Mouse (Mus musculus) 416B (cell line): ENCODE data around the gene Actr3b.
"Not testable (repeated sequence)": the region's sequence is repeated elsewhere in the genome, so short reads cannot be mapped to it uniquely, and the experiment has no call there.

ENCODE experiments used
- DNase-seq: peaks from one replicate; pipeline ENCODE4 v3.0.0; 2011; ENCODE audit warnings: low read depth

Actr3b gene

DNA sequence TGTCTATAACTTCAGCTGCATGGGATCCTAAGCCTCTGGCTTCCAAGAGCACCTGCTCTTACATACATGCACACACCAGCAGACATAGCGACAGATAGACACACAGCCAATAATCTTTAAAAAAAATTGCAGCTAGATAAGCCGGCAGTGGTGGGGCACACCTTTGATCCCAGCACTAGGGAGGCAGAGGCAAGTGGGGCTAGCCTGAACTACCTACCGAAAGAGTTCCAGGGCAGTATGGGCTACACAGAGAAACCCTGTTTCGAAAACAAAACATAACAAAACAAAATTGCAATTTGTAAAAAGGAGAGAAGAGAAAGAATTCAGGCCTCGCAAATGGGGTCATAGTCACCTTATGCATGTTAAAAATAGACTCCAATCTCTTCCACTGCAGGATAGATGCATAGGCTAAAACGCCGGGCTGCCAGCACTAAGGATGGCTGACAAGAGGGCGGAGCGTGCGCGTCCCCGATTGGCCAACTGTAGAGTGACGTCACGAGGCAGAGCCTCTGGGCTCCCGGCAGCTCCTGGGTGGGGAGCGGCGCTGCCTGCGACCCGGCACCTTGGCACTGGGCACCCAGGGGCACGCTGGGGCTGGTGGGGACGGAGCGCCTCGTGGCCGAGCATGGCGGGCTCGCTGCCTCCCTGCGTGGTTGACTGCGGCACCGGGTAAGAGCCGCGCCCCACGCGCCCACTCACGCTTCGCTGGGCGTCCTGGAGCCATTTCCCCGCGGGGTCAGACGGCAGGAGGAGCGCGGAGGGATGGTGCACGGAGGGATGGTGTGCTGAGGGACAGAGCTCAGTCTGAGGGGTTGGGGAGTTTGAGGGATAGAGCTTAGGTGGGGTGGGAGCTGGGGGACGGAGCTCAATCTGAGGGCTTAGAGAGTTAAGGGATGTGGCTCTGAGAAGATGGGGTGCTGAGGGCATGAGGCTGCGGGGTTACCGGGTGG lies at the start of gene Actr3b:
Actr3b (plus strand) TSS at position 538 of the 950 bp plus-strand sequence.
- DNase-seq = no peak

DNA sequence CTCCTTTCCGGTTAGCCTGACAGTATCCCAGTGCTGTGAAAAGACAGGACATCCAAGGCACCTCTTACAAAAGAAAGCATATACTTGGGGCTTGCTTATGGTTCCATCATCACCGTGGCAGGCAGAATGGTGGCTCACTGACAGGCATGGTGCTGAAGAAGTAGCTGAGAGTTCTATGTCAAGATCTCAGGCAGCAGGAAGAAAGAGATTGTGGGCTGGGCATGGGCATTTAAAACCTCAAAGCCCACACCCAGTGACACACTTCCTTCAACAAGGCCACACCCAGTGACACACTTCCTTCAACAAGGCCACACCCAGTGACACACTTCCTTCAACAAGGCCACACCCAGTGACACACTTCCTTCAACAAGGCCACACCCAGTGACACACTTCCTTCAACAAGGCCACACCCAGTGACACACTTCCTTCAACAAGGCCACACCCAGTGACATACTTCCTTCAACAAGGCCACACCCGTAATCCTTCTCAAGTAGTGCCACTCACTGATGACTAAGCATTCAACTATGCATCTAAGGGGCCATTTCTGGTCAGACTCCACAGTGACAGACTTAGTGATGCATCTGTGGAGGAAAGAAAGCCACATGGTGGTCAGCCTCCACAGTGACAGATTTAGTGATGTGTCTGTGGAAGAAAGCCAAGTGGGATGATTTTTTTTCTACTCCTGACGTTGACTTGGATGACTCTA lies 46.6 kb upstream of the Actr3b start:
- peak; percentile 58 for DNase-seq

DNA sequence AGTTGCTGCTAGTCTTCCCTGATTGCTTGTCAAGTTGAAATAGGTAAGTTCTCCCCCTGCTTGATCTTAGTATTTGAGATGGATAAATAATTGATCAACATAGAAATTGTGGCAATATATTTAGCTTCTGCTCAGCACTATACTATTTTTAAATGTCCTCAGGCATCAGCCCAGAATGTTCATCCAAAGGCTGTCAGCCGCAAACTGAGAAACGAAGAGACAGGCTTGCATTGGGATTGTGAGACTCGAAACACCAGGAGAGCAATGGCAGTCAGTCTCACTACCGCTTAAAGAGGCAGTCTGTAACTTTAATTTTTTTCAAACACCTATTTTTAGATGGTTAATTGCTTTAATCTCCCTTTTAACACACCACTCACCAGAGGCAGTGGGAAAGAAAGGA lies 40.4 kb upstream of the Actr3b start:
- DNase-seq = no peak

DNA sequence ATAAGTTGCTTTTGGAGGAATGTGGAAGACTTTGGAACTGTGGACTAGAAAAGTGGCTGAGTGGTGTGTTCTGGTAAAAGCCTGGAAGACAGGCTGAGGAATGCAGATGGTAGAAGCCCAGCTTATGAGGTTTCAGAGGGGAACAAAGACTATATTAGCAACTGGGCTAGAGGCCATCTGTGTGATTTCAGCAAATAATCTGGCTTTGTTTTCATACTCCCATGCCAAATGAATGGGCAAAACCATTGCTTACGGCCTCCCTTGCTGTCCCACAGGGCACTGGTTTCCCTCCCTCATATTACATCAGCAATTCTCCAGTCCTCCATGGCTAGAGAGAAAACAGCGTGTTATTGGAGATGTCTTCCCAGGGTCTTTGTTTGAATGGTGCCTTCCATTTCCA lies 36.8 kb upstream of the Actr3b start:
- DNase-seq = no peak

DNA sequence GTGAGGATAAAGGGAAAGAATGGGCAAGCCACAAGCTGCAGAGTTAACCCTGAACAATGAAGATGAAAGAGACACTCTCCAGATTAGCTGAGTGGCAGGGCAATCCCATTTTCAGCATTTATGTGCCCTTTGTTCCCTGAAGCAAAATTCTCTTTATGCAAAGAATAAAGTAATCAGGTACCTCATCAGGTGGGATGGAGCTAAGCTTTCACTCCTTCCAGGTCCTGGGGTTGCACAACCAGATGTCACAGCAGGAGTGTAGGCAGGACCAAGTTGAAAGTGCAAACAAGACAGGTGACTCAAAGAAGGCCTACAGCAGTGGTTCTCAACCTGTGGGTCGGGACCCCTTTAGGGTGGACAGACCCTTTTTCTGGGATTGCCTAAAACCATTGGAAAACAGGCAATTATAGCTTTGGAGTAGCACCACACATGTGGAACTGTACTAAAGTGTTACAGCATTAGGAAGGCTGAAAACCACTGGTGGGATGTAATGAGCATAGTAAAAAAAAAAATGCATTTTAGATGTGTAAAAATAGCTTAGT lies 35.6 kb upstream of the Actr3b start:
- DNase-seq = no peak

DNA sequence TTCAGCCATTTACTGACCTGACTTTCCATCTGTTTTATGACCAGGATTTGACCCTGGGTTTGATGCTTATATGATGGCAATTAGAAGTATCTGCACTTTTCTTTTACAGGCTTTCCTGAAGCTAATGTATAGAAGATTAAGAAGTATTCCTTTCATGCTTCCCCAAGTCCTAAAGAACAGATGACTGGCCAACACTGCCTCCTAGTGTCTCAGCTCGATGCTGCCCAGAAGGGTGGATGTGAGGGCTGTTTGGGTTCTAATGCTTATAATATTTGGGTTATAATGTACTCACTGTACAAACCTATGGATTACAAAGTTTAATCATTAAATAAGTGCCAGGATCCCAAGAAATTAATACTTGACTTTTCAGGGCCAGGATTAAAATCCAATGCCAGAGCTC lies 25.5 kb upstream of the Actr3b start:
- peak; percentile 48 for DNase-seq

DNA sequence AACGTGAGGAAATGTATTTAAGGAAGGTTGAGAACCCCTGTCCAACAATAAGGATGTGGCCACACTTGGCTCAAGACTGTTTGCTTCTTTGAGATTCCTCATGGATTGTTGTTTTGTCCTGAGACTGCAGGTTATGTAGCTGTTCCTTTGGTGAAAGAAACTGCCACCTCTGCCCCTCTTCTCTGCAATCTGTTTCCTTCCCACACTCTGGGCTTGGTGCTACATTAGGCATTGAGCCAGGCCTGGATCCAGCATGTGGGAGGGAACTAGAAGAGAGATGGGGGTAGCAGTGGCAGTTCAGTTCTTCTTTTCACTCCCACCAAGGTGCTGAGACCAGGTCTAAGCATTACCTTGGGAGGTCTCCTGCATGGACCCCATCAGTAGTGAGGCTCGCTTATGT lies 23.9 kb upstream of the Actr3b start:
- no peak for DNase-seq

DNA sequence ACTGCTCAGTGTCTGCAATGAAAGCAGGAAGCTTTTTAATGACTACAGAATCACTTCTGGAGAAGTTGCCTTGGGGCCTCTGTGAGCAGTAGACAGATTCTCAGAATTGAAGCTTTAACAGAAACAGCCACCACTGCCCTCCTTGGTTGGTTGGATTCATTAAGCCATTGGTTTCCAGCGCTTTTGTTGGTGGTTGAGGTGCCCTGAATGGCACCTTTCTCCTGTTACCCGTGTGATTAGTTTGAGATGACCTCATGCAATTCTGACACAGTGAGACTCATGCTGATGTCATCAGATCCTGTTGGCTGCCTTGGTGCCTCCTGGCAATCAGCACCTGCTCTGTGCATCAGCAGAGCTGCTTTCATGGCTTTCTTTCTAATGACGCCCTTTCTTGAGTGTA lies 21.3 kb upstream of the Actr3b start:
- DNase-seq = no peak

DNA sequence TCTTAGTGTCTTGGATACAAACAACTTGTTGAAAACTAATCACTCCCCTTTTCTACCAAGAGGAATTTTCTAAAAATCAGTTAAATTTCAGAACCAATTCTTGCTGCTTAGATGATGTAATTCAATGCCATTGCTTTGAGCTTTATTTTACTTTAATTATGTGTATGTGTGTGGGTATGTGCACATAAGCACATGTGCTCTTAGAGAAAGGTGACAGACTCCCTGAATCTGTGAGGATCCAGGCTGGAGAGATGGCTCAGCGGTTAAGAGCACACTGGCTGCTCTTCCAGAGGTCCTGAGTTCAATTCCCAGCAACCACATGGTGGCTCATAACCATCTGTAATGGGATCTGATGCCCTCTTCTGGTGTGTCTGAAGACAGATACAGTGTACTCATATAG lies 20.9 kb upstream of the Actr3b start:
- not testable (repeated sequence) for DNase-seq

DNA sequence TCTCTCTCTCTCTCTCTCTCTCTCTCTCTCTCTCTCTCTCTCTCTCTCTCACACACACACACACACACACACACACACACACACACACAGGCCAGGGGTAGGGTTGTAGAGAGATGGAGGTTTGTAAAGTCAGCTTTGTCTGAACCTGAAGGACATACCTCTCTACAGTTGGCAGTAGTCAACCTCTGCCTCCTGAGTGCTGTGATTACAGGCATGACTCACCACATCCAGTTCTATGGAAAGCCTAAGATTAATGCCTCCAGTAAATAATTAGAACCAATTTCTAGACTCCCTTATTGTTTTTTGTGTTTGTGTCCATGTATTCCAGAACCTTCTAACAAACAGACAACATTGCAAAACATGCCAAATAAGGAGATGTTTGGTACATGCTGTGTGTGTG lies 11.9 kb upstream of the Actr3b start:
- DNase-seq = no peak

DNA sequence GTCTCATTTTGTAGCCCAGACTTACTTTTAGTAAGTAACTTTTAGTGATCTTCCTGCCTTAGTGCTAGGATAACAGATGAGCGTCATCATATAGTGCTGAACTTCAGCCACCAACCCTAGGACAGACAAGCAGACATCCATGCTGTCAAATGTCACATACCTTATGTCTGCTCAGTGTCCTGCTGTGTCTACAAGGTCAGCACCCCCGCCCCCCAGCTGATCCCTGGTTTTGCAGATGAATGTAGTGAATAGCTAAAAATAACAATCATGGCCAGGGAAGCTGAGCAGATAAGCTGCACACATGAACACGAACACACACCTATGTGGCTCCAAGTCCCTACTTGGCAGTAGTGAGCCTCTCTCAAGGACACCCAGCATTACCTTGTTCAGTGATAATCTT lies 11.2 kb upstream of the Actr3b start:
- no peak for DNase-seq

DNA sequence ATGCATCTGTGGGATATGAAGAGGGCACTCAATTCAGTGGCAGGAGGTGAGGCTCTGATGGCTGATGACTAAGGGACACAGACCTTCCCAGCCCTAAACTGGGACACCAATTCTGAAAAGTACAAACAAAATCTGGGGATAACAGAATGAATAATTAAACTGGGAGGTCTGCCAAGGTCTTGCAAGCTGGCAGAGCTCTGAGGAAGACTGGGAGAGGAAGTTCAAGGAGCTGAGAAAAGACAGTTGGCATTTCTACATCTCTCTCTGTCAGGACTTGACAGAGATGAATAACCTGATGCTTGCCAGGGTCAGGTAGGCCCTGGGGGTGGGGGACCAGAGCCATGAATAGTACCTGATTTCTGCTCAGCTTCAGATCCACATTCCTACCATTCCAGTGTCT lies 8.2 kb upstream of the Actr3b start:
- no peak for DNase-seq

DNA sequence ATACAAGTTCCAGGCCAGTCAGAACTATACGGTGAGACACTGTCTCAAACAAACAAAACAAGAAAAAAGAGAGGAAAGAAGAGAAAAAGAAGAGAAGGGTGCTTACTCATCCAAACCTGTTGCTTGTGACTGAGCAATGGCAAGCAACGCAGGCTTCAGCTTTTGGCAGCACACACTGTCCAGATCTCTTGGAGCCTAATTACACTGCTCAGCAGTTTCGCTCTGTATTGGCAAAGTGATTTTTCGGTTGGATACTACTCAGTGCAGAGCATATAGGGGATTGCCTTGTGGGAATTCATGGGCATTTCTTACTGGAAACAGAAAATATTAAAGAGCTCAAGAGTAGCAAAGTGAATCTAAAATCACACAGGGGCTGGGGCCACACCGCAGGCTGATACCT lies 6.9 kb upstream of the Actr3b start:
- DNase-seq = no peak

DNA sequence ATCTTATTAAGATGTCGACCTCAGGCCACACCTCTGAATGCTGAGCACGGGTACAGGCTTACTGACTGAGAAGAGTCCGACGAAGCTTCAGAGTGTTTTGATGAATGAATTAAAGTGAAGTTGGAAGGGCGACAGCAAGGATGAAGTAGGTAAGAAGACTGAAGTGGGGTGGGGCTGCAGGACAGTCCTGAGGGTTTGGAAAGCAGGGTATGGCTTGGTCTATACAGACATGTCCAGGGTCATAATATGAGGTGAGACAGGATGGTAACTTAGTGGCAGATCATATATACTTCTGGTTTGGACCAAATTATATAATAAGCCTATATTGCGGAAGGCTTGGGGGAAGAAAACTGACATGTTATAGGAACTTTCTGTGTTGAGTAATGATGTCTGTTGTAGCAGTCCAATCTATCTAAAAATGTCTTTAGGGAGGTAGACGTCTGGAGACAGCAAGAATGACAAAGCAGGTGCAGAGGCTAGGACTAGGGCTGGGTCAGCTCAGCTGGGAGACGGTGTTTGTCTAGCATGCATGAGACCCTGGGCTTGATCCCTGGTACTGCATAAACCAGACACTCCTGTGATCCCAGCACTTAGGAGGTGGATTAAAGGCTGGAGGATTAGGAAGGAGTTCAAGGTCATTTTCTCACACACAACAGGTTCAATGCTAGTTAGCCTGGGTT lies 6.1 kb upstream of the Actr3b start:
- no peak for DNase-seq

DNA sequence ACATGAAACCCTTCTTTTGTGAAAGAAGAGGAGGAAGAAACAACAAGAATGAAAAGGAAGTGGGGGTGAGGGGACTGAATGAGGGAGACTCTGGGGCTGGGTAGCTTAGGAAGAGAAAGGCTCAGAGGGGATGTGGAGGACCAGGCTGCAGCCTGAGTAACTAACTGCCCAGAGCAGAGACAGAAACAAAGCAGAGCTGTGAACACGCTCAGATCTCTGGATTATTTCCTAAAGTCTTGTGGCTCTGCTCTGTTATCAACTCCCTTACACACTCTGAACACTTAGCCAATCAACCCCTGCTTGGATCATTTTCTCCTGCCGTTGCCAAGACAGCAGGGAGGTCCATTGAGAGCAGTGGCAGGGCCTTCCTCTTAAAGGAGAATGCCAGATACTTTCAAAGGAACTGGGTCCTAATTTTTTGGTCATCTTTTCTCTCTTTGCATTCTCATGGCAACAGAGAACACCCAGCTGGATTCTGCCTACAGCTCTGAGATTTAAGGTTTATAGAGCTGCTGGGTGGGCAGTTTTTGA lies 5.5 kb upstream of the Actr3b start:
- DNase-seq = no peak

DNA sequence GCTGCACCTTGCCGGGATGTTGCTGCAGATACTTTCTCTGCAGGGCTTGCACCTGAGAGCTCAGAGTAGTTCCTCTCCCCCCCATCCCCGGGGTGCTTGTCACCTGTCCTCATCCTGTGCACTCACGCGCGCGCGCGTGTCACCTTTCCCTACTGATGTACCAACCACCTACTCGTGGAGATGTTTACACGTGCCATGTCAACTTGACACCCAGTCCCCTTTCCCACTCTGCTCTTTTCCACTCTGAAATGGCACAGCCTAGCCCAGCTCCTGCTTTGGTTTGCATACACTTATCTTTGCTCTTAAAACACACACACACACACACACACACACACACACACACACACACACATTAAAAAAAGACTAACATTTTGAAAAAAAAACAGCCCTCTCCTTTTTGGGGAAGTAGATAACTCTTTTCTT lies 624 bp downstream of the Actr3b start:
- no peak for DNase-seq

DNA sequence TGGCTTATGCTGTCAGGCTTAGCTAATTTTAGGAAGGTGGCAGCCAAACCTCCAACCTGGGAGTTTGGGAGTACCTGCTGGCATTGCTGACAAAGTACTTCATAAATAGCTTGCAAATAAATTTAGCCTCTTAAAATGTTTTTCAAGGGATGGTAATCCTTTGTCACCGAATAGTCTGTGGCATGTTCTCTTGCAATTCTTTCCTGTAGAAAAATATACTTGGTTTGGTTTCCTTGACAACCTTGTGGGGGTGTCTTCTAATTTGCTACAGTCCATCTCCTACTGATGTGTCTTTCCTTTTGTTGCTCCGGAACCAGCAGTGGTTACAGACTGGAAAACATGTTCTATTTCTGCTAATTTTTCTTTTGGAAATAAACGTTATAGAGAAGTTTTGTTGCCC lies 1.1 kb downstream of the Actr3b start:
- DNase-seq = no peak

DNA sequence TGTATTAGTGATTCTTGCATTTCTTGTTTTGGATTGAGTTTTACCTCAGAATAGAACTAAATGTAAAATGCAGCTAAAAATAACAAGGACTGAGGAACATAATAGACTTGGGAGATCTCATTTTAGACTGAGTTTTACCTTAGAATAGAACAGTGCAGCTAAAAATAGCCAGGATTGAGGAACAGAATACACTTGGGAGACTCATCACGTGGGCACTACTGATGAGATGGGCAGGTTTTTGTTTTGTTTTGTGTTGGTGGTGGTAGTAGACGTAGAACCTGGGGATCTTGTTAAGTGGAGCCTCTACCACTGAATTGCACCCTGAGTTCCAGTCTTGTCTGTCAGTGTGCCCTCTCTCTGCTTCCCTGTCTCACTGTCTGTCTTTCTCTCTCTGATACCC lies 2.1 kb downstream of the Actr3b start:
- no peak for DNase-seq

DNA sequence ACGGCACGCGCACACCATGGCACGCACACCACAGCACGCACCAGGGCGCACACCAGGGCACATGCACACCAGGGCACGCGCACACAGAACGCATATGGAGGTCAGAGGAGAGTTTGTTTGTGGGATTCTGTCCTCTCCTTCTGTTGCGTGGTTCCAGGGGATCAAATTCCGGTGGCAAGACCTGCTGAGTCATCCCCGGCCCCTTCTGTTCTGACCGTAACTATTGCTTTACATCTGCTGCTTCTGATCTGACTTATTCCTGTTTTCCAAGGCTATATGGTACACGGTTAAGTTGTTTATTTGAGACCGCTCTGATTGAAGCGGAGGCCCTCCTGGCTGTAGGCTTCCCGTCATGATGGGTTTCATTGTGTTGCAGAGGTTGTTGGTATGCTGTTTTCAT lies 9.2 kb downstream of the Actr3b start:
- DNase-seq = no peak

DNA sequence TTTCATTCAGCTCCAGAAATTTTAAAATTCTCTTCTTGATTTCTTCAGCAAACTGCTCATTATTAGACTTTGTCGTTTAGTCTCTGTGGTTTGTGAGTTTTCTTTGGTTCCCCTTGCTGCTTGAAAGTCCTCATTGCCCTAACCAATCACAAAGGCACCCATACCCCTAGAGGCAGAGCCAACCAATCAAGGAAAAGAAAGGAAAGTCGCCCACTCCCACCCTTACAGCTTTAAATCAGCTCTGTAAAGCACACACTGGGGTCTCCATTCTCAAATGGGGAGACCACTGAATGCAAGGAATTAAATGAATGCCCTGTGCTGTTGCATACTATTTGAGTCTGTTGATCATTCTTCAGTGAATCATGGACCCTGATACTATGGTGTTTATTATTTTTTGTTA lies 9.6 kb downstream of the Actr3b start:
- DNase-seq = no peak

DNA sequence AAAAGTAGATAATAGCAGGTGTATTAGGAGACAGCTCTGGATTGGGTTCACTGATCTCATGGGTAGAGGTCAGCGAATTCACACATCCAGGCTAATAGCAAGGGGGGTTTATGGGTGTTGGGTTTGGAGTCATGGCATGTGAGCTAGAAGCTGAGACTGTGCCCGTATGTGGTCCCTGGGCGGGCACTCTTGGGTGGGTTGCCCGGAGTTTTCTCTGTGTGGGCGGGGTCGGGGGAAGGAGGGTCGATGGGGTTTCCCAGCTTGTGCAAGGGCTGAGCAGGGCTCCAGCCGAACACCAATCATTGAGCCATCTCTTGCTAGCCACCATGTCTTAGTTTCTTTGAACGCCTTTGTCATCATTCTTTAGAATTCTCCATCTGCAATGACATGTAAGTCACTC lies 12.7 kb downstream of the Actr3b start:
- no peak for DNase-seq
